Mouse (Mus musculus) erythroblast, adult 5-6 weeks (primary cell): ENCODE measurements around the gene Zfp575. TPM values are rescaled to one million over a fixed set of nuclear protein-coding genes. Genes with fewer than 3 reads are reported as not detected.

Source experiments
- ATAC-seq: replicated peaks from 2 replicates; pipeline ENCODE4 v1.8.0; 2016; ENCODE audit warnings: moderate number of reproducible peaks, mild to moderate bottlenecking, moderate TSS enrichment, inconsistent platforms; ENCODE audit not compliant: poor library complexity, low FRiP score, severe bottlenecking
- total RNA-seq, 2 experiments: library from RNA; stranded (forward) in 1 of 2; stranded (reverse) in 1 of 2; fragments of 150-400 nt in 1 of 2; fragments of 200-764, 138-1000 nt in 1 of 2; gene quantifications; 2 replicates each; pipeline versions ENCODE4 v1.2.3 to v1.2.4; 2015 to 2017; ENCODE audit warnings: low replicate concordance in 2 of 2

Gene Zfp575
- total RNA-seq, 2 experiments from 2014 or later: not detected

DNA sequence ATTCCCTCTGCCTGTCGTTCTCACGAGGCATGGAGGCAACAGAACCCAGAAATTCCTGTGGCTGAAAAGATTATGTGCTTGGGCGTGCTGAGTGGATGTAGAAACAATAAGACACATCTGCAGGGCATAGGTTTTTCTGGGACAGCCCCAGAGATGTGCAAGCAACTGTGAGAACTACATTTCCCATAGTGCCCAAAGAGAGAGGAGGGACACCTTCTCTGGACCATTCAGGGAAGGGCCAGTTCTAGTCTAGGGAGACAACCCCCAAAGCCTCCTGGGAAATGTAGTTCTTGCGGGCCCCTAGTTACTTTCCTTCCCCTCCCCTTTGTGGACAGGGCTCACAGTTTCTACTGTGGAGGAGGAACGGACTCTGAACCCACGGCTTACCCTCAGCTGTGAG is 20.6 kb upstream of the Zfp575 start:
- ATAC-seq: no peak

DNA sequence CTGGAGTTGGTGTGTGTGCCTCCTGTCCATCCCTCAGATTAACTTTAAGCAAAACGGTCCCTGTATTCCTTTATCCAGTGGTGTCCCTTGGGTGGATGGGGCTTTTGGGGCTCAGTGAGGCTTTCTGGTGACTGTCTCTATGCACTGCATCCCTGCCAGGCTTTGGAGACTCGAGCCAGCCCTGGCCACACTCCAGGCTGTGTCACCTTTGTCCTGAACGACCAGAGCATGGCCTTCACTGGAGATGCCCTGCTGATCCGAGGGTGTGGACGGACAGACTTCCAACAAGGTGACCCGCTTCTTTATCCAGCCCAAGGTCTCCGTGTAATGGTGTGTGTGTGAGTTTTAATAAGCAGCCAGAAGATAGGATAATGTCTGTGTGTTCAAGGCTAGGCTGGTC is 18.6 kb upstream of the Zfp575 start:
- no peak for ATAC-seq

DNA sequence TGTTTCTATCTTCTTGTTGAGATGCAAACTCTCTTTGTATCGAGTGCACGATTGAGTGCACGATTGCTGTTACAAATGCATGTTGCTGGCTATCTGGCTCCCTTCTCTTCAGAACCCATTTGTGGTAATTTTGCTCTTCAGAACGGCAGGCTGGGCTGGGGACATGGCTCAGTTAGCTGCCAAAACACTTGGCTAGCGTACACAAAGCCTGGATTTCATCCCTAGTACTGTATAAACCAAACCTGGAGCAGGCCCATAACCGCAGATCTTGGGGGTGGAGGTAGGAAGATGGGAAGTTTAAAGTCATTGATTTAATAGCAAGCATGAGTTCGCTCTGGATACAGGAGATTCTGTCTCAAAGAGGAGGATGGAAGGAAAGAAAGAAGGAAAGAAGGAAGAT is 18.1 kb upstream of the Zfp575 start:
- ATAC-seq: no peak

DNA sequence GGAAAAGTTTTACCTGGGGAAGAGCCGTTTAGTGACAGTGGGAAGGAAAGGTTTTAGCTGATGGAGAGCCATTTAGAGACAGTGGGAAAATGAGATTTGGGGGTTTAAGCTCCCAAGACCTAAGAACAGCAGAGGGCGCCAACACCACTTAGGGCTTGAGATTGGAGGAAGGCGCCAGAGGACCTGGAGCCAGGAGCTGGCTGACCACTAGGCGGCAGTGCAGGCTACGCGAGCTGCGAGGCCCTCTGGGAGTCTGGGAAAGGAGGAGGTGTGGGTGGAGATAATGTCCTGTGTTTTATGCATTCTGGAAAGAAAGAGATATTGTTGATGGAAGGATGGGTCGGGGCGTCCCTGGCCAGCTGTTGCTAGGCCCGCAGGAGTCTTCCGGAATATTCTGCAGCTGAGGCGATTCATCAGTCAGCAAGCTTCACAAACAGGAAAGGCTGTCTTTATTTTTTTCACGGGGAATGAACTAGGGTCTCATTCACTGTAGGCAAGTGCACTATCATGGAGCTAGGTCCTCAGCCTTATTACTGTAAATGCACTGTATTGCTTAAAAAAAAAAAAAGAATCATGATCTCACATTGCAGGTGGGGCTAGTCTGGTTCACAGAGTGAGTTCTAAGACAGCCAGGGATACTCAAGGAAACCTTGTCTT is 13.6 kb upstream of the Zfp575 start:
- peak; percentile 96 for ATAC-seq

DNA sequence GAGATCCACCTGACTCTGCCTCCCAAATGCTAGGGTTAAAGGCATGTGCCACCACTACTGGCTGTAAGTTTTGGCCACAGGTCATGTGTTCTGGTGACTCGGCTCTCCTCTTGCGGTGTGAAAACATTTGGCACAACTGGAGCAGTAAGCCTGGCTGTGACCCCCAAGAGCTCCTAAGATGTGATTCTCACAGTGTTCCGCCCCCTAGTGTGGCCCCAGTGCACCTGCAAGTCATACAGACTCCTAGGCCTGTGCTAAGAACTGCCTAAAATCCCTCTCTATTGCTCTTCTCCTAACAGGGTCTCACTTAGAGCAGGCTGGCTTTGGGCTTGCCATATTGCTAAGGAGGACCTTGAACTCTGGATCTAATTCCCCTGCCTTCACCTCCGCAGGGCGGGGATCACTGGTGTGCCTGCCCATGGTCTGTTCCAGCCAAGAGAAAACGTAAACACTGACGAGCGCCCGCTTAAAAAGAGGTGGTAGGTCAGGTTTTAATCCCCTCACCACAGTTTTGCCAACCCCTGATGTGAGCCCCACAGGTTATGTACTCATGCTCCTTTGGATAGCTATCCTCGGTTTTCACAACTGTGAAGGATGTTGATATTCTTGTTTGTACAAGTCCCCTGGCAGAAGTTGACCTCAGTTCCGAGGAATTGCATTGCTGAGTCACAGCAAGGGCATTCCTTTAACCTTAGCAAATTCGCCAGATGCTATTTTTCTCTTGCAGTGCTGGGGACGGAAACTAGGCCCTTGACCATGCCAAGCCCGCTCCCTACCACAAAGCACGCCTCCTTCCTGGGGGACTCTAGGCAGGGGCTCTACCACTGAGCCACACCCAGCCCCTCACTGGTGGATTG is 12.0 kb upstream of the Zfp575 start:
- ATAC-seq: no peak

DNA sequence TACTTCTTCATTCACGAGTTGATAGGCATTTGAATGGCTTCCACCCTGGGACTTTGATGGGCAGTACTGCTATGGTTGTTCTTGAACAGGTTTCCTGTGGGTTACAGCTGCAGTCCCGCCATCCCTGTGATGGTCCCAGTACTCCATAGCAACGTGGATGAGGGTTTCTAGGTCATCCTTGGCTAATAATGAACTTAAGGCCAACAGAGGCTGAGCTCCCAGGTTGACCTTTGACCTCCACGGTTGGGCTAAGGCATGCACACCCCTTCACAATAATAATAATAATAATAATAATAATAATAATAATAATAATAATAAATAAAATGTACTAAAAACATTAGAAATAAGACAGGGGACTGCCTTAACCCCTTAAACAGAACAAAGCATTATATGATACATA is 10.7 kb upstream of the Zfp575 start:
- no peak for ATAC-seq

DNA sequence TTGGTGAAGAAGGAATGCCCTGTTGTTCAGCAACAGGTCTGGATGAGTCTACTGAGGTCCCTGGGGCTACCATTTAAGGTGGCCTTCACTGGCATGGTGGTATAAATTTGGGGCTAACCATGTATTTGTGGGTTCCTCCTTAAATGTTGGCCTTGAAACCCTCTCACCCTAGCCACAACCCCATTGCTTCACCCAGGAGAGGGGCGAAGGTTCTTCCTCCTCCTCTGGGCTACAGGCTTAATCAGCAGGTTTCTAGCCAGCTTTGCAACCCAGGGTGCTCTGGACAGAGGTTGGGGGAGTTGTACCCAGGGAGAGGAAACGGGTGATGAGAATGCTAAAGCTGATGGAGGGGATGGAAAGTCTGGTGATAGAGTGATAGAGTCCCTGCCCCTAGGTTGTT is 8.0 kb upstream of the Zfp575 start:
- no peak for ATAC-seq

DNA sequence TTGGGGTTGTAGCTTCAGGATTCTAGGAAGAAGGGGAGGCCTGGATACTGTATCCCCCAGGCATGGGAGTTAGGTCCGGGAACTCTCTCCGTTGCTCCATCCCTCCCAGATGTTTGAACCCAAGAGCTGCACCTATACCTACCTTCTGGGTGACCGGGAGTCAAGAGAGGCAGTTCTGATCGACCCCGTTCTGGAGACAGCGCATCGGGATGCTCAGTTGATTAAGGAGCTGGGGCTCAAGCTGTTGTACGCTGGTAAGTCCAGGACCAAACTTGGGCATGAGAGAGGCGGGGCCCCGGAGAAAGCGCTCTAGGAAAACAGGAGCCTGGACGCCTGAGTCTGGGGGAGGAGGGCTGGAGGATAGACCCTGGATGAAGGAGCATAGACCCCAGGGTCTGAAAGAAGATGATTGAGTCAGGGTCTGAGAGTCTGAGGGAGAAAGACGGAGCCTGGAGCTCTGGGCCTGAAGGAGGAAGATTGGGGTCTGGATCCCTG is 6.9 kb upstream of the Zfp575 start:
- ATAC-seq: no peak

DNA sequence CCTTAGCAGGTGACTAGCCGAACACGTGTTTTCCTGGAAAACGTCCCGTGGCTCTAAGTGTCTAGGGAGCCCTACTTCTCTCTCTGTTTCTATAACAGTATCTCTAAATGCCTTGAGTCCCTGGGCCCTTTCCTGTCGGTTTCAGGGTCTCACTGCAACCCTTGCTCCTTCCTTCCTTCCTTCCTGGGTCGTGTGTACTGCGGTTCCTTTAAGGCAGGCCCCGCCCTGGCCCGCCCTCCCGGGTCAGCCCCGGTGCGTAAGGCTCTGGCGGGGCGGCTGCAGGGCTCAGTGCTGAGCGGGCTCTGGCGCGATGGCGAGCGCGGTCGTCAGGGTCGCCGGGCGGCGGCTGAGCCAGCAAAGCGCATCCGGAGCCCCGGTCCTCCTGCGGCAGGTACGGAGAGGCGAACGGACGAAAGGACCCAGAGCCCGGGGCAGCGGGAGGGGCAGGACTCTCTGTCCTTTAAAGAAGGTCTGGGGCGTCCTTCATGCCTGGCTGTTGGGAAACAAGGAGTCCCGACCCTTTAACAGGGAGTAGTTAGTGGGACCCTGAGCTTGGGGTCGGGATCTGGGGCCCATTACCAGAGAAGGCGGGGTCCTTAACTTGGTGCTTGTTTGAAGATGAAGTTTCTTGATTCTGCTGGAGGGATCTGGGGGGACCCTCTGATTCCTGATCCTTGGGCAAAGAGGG is 6.3 kb upstream of the Zfp575 start:
- peak; percentile 78 for ATAC-seq

DNA sequence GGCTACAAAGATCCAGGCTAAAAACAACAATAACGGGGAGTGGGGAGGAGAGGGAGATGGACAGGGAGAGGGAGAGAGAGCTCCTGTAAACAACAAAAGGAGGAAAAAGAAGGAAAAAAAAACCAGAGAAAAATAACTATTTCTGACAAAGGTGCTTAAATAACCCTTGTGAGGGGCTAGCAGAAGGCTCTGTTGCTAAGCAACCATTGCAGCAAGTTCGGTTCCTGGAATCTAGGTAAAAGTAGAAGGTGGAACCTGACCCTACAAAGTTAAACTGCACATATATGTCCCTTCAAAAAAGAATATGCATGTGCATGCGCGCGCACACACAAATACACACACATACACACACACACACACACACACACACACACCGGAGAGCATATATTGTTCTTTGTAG is 5.3 kb upstream of the Zfp575 start:
- no peak for ATAC-seq

DNA sequence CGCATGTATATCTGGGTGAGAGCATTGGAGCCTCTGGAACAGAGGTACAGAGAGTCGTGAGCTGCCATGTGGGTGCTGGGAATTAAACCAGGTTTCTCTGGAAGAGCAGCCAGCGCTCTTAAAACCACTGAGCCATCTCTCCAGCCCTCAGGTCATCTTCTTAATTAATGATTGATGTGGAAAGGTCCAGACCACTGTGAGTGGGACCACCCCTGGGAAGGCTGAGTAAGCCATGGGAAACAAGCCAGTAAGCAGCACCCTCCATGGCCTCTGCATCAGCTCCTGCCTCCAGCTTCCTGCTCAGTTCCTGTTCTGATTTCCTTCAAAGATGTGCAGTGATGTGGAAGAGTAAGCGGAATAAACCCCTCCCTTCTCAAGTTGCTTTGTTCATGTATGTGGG is 4.7 kb upstream of the Zfp575 start:
- no peak for ATAC-seq

DNA sequence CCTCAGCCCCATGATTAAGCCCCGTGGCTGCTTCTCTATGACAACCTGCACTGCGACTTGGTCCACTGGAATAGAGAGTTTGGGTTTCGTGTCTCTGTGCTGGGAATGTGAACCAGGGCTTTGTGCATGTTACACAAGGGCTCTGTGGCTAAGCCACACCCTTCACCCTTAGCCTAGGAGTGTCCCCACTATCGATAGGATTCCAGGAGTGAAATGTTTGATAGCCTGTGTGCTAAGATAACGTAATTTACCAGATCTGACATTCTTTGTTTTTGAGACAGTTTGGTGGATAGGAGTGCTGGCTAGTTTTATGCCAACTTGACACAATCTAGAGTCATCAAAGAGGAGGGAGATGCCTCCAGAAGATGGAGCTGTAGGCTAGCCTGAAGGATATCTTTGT is 4.3 kb upstream of the Zfp575 start:
- ATAC-seq: 0 out of 2 replicates have a peak, but pooled peaks have one; percentile 29

DNA sequence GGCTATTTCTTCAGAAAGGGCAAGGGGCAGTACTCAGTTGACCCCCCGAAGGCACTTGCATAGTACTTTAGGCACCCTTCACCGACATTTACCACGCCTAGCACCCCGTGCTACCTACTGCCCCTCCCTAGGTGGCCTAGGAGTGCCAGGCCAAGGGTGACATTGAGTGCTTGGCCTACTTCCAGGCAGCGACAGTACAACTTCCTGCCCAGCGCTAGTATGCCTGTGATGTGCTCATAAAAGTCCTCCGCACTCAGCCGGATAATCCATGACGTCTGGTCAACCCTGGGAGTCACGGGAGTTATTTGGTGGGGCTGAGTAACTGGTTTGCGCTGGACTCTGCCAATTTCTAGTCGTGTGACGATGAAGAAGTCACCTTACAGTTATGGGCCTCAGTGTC is 895 bp upstream of the Zfp575 start:
- ATAC-seq: no peak

DNA sequence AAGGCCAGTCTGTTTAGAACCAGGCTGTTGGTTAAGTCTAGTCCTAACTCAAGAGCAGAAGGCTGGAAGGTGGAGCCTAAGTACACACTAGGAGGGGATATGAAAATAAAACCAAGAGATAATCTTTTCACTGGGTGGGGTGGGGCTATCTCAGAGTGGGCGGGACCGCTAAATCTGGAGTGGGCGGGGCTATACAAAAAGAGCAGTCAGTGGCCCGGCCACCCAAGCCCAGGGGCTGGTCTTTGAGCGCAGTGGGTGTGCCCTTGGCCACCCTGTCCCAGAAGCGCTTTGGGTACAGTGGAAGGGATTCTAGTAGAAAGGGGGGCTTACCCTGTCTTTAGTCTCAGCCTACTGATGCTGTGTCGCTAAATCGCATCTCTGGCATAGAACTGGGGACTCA is 613 bp downstream of the Zfp575 start:
- no peak for ATAC-seq

DNA sequence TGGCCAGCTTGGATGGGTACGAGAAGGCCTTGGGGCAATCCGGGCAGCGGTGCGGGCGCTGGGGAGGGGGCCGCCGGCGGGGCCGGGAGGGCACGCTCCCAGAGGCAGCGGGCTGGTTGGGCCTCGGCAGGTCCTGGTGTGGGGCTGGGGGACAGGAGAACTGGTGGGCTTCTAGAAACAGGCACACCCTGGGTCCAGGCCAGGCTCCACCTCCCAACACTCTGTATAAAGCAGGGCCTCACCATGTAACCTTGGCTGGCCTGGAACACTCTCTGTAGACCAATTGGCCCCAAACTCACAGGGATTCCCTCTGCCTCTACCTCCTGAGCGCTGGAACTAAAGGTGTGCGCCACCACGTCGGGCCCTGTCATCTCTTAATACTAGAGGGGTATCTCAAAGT is 1.4 kb downstream of the Zfp575 start:
- ATAC-seq: no peak

DNA sequence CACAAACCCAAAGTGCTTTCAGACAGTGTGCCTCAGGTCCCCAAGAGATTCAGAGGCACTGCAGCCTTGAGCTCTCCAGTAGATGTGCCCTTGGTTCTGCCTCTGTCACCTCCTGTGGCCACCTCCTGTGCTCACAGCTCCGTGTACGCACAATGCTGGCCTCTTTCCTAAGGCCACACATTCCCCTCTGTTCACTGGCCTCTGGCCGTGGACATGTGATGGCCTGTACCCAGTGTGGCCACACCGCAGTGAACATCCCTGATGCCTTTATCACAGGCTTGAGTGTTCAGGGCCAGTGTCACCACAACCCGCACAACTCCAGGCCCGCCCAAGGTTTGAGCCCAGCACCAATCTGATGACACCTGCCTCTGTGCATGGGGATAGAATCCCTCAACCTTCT is 2.6 kb downstream of the Zfp575 start:
- ATAC-seq: no peak

DNA sequence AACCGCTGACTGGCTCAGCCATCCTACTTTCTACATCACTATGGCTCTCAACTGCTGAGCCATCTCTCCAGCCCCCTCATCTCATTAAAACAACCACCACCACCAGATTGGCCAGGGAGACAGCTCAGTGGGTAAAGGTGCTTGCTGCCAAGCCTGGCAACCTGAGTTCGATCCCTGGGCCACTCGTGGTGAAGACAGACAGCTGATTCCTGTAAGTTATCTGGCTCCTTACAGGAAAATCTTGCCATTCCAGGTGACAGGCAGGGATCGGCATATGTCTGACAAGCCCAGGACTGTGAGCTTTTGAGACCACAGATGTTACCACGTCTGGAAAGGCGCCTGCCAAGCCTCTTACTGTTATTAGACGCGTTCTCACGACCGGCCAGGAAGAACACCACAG is 9.6 kb downstream of the Zfp575 start:
- no peak for ATAC-seq

DNA sequence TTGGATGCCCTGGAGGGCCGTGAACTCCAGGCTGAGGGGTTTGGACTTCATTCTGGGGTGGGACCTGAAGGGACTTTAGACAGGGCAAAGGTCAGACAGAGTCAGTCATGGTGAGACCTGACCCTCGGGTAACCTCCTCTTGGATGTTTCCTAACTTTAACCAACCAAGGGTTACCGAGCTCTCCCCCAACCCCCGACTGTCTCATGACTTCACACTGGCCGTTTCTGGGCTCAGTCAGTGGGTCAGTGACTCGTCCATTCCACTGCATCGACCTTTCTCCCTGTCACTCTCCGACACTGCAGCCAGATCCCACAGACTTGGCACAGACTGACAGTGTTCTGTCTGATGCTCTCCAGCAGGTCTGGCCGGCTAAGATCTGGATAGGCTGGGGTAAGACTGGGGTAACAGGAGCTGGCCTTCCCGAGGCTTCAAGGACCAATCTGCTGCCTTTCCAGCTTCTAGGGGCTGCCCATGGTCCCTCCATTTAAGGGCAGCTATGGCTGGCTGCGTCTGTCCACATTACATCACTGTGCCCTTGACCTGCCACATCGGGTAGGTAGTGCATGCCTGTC is 13.1 kb downstream of the Zfp575 start:
- ATAC-seq: no peak

DNA sequence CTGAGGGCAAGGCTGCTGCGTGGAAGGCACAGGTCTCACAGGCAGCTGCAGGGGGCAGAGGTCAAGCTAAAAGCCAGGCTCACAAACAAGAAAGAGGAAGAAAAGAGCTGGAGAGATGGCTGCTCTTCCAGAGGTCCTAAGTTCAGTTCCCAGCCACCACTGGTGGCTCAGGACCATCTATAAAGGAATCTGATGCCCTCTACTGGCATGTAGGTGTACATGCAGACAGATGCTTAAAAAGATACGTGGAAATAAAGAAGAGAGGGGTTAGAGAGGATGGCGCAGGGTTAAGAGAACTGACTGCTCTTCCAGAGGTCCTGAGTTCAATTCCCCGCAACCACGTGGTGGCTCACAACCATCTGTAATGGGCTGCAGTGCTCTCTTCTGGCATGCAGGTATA is 15.0 kb downstream of the Zfp575 start:
- ATAC-seq: no peak

DNA sequence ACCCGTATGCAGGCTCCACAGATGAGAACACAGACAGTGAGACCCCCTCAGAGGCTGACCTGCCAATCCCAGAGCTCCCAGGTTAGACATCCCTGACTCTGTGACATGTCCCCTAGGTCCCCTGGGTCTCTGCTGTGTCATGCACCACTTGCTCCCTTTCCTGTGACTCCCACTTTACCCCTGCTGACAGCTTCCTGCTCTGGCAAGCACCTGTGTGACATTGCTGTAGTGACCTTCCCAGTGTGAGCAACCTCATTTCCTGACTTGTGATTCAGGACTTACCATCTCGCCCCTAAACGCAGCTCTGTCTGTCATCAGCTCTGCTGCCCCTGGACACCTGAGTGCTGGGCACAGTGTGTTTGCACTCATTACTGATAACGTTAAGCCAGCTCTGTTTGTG is 16.4 kb downstream of the Zfp575 start:
- ATAC-seq: no peak
